Mouse (Mus musculus) hindbrain, embryonic 12.5 days (tissue): ENCODE data around the gene Dppa1. TPM values are rescaled to one million over a fixed set of nuclear protein-coding genes. Genes with fewer than 3 reads are reported as not detected.
"Not testable (repeated sequence)": the region's sequence is repeated elsewhere in the genome, so short reads cannot be mapped to it uniquely, and the experiment has no call there.

ENCODE experiments used
- ATAC-seq: fragments of 200-750 bp; cut with Nextera tagmentation; 2 replicates; pipeline ENCODE4 v1.8.0; 2017; ENCODE audit warnings: moderate TSS enrichment; ENCODE audit not compliant: low FRiP score
- H3K27ac ChIP-seq: fragments of 300-500 bp; sonication (generic); 2 replicates; pipeline ENCODE4 v1.5.1; 2016; ENCODE audit warnings: mild to moderate bottlenecking
- H3K27me3 ChIP-seq: fragments of 300-500 bp; sonication (generic); 2 replicates; pipeline ENCODE4 v1.6.1; 2016; ENCODE audit warnings: mild to moderate bottlenecking
- H3K36me3 ChIP-seq: fragments of 300-500 bp; sonication (generic); 2 replicates; pipeline ENCODE4 v1.6.1; 2016; ENCODE audit warnings: mild to moderate bottlenecking
- H3K4me1 ChIP-seq: fragments of 300-500 bp; sonication (generic); 2 replicates; pipeline ENCODE4 v1.6.1; 2016
- H3K4me2 ChIP-seq: fragments of 300-500 bp; sonication (generic); replicated peaks from 2 replicates; pipeline ENCODE4 v1.6.1; 2016; ENCODE audit warnings: mild to moderate bottlenecking
- H3K4me3 ChIP-seq: fragments of 300-500 bp; sonication (generic); 2 replicates; pipeline ENCODE4 v1.5.1; 2016; ENCODE audit warnings: mild to moderate bottlenecking
- H3K9ac ChIP-seq: fragments of 300-500 bp; sonication (generic); 2 replicates; pipeline ENCODE4 v1.6.1; 2016; ENCODE audit warnings: mild to moderate bottlenecking, moderate library complexity
- H3K9me3 ChIP-seq: fragments of 300-500 bp; sonication (generic); replicated peaks from 2 replicates; pipeline ENCODE4 v1.6.1; 2016; ENCODE audit warnings: mild to moderate bottlenecking
- WGBS: fragments of 180-500 bp; shearing (Covaris S2); methylation state at CpG from one replicate; pipeline ENCODE4 v1.1.7; 2016; 5-methylcytosine and 5-hydroxymethylcytosine counted together
- polyA plus RNA-seq: library from polyadenylated mRNA; unstranded; fragments of >200 nt; fragmentation: Nextera tagmentation; extraction: Ambion mirVana; gene quantifications from 2 replicates; pipeline ENCODE4 v1.2.1, GENCODE M21; 2016

Gene Dppa1
- not detected in 2 replicates for polyA plus RNA-seq

GRCm38 (mm10) chr11:46629211-46629795, at the start of gene Dppa1:
TSS of gene Dppa1 (minus strand) at chr11:46629261.
- no peaks in the 10 kb centered on the region for H3K4me1 ChIP-seq
- 79% methylated on average over 2 of the region's 2 CpGs for WGBS

DNA sequence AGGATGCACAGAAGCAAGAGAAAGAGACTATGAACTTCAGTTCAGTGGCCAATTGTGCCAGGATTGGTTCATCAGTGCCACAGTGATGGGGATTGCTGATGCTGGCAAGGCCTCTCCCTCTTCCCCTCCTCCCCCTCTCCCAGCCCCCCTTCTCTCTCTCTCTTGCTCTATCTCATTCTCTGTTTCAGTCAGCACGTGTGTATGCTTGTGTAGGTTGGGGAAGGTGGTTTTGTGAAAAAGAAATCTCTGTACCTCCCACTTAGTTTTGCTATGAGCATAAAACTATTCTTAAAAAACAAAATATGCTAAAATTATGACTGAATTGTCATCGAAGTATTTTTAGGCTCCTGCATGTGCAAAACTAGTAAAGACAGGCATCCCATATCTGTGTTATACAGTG, 38.9 kb upstream of the Dppa1 start:
- Histone ChIP-seq H3K9ac (no peak overlapping the region), H3K4me2 (no peak overlapping the region), H3K36me3 (no peaks in the 10 kb centered on the region), H3K9me3 (no peaks in the 10 kb centered on the region), H3K4me3 (no peak overlapping the region), H3K27ac (no peak overlapping the region), H3K27me3 (no peaks in the 10 kb centered on the region), H3K4me1 (no peaks in the 10 kb centered on the region)
- ATAC-seq: no peak
- 67% methylated on average over 2 of the region's 2 CpGs for WGBS

More at GRCm38 (mm10) chr11:46629211-46629795, at the start of gene Dppa1:
- H3K4me2 ChIP-seq: no peak within 1 kb of the TSS
- ATAC-seq: no peak
- H3K9me3 ChIP-seq: no peaks in the 10 kb centered on the region
- H3K9ac ChIP-seq: no peak within 1 kb of the TSS
- no peak within 1 kb of the TSS for H3K27ac ChIP-seq
- H3K4me3 ChIP-seq: no peak within 1 kb of the TSS
- no peaks in the 10 kb centered on the region for H3K36me3 ChIP-seq
- no peaks in the 10 kb centered on the region for H3K27me3 ChIP-seq

GRCm38 (mm10) chr11:46667105-46667504, 38.0 kb upstream of the Dppa1 start:
- Histone ChIP-seq H3K4me1 (no peaks in the 10 kb centered on the region), H3K9me3 (no peaks in the 10 kb centered on the region), H3K27ac (no peak overlapping the region), H3K4me3 (no peak overlapping the region), H3K36me3 (no peaks in the 10 kb centered on the region), H3K4me2 (no peak overlapping the region), H3K9ac (no peak overlapping the region), H3K27me3 (no peaks in the 10 kb centered on the region)
- WGBS: 95% methylated on average over 3 of the region's 3 CpGs
- no peak for ATAC-seq

GRCm38 (mm10) chr11:46665599-46666522, 36.8 kb upstream of the Dppa1 start:
- no peaks in the 10 kb centered on the region for H3K9me3 ChIP-seq
- H3K4me3 ChIP-seq: no peak overlapping the region
- ATAC-seq: peak; percentile 73
- no peak overlapping the region for H3K27ac ChIP-seq
- no peak overlapping the region for H3K9ac ChIP-seq
- no peaks in the 10 kb centered on the region for H3K36me3 ChIP-seq
- H3K27me3 ChIP-seq: no peaks in the 10 kb centered on the region
- 68% methylated on average over 6 of the region's 6 CpGs for WGBS
- no peak overlapping the region for H3K4me2 ChIP-seq
- H3K4me1 ChIP-seq: no peaks in the 10 kb centered on the region

GRCm38 (mm10) chr11:46663215-46663614, 34.2 kb upstream of the Dppa1 start:
- no peaks in the 10 kb centered on the region for H3K9me3 ChIP-seq
- H3K9ac ChIP-seq: no peak overlapping the region
- 83% methylated on average over 4 of the region's 4 CpGs for WGBS
- H3K27me3 ChIP-seq: no peaks in the 10 kb centered on the region
- H3K27ac ChIP-seq: no peak overlapping the region
- ATAC-seq: no peak
- H3K4me1 ChIP-seq: no peaks in the 10 kb centered on the region
- no peak overlapping the region for H3K4me3 ChIP-seq
- no peaks in the 10 kb centered on the region for H3K36me3 ChIP-seq
- H3K4me2 ChIP-seq: no peak overlapping the region

DNA sequence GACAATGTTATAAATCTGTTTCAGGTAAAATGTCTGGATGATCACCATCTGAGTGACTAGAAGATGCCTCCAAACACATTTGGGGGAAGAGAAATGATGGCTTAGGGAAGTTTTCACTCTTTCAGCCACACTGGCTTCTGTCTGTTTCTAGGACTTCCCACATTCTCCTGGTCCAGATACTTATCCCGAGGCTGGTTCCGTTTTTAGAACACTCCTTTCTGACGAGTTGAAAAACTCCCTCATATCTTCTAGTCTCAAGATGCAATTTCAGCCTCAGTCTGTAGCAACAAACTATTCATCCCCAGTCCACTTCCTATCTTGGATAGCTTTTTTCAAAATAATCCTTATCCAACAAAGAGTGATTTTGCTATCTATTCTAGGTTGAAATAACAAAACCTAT, 23.4 kb upstream of the Dppa1 start:
- Histone ChIP-seq H3K4me2 (no peak overlapping the region), H3K4me1 (no peaks in the 10 kb centered on the region), H3K27ac (no peak overlapping the region), H3K4me3 (no peak overlapping the region), H3K9ac (no peak overlapping the region), H3K9me3 (no peaks in the 10 kb centered on the region), H3K27me3 (no peaks in the 10 kb centered on the region), H3K36me3 (no peaks in the 10 kb centered on the region)
- ATAC-seq: no peak
- WGBS: 93% methylated on average over 3 of the region's 3 CpGs

- not testable (repeated sequence) for H3K36me3 ChIP-seq, H3K27ac ChIP-seq, H3K9ac ChIP-seq, H3K4me2 ChIP-seq, H3K27me3 ChIP-seq, H3K9me3 ChIP-seq, ATAC-seq, H3K4me3 ChIP-seq, H3K4me1 ChIP-seq
- 50% methylated on average over 3 of the region's 3 CpGs for WGBS
Measured at GRCm38 (mm10) chr11:46649655-46650054, 20.6 kb upstream of the Dppa1 start.

- Histone ChIP-seq H3K4me3 (no peak overlapping the region), H3K9me3 (no peaks in the 10 kb centered on the region), H3K27ac (no peak overlapping the region), H3K4me1 (no peaks in the 10 kb centered on the region), H3K4me2 (no peak overlapping the region), H3K36me3 (no peaks in the 10 kb centered on the region), H3K27me3 (no peaks in the 10 kb centered on the region), H3K9ac (no peak overlapping the region)
- WGBS: 96% methylated on average over 1 of the region's 1 CpGs
- no peak for ATAC-seq
Measured at GRCm38 (mm10) chr11:46644824-46645223, 15.8 kb upstream of the Dppa1 start.

- no peaks in the 10 kb centered on the region for H3K9me3 ChIP-seq
- no peaks in the 10 kb centered on the region for H3K27me3 ChIP-seq
- 84% methylated on average over 3 of the region's 3 CpGs for WGBS
- no peaks in the 10 kb centered on the region for H3K36me3 ChIP-seq
- no peak overlapping the region for H3K4me3 ChIP-seq
- no peak overlapping the region for H3K27ac ChIP-seq
- H3K4me1 ChIP-seq: no peaks in the 10 kb centered on the region
- no peak overlapping the region for H3K9ac ChIP-seq
- no peak for ATAC-seq
- H3K4me2 ChIP-seq: no peak overlapping the region
Measured at GRCm38 (mm10) chr11:46636568-46636967, 7.5 kb upstream of the Dppa1 start.

DNA sequence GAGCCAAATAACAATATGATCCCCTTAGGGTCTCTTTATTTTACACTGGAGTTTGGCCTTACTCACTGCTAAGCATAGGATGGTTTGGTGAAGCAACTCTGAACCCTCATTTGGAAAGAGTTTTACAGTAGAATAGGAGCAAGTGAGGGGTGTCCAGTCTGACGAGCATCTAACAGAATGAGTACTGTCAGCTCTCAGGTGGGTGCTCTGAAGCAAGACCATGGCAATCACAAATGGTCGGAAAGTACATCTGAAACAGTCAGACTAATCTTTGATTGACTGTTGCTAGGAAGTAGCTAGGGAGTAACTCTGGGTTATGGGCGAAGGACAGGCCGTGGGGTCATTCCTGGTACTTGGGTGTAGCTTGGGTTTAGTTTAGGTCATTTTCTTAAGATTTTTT, 6.5 kb upstream of the Dppa1 start:
- ATAC-seq, H3K9ac ChIP-seq, H3K27me3 ChIP-seq, H3K9me3 ChIP-seq, H3K4me1 ChIP-seq, H3K27ac ChIP-seq, H3K36me3 ChIP-seq, H3K4me3 ChIP-seq, H3K4me2 ChIP-seq: not testable (repeated sequence)
- WGBS: 91% methylated on average over 4 of the region's 4 CpGs

DNA sequence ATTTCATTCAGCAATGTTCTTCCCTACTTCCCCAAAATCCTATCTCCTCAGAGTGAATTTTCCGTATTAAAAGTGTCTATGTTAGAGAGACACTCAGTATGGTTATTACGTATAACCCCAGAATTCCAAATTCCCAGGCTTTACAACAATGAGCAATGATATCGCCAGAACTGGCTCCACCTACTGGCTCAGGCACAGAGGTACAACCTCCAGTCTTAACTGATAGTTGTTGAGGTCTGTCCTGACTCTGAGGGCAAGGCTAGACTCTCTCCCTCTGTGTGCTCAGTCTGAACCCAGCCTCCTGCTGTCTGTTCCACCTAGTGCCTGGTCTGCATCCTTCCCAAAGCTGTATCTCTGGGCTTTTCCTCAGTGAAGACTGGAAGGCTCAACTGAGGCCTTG, 2.6 kb upstream of the Dppa1 start:
- Histone ChIP-seq H3K4me1 (no peaks in the 10 kb centered on the region), H3K27me3 (no peaks in the 10 kb centered on the region), H3K9ac (no peak overlapping the region), H3K4me3 (no peak overlapping the region), H3K9me3 (no peaks in the 10 kb centered on the region), H3K4me2 (no peak overlapping the region), H3K27ac (no peak overlapping the region), H3K36me3 (no peaks in the 10 kb centered on the region)
- 34% methylated on average over 3 of the region's 3 CpGs for WGBS
- 0 out of 2 replicates have a peak, but pooled peaks have one; percentile 43 for ATAC-seq

- no peak for ATAC-seq
- Histone ChIP-seq H3K36me3 (no peaks in the 10 kb centered on the region), H3K4me2 (no peak overlapping the region), H3K4me1 (no peaks in the 10 kb centered on the region), H3K4me3 (no peak overlapping the region), H3K9ac (no peak overlapping the region), H3K9me3 (no peaks in the 10 kb centered on the region), H3K27ac (no peak overlapping the region), H3K27me3 (no peaks in the 10 kb centered on the region)
- WGBS: 68% methylated on average over 7 of the region's 7 CpGs
Measured at GRCm38 (mm10) chr11:46620414-46621168, 8.5 kb downstream of the Dppa1 start.
